Mouse (Mus musculus): ENCODE results near the gene Cd5. TPM values are rescaled to one million over a fixed set of nuclear protein-coding genes. Genes with fewer than 3 reads are reported as not detected.

Cd5 gene
- polyA plus RNA-seq, 1 experiment from 2014 or later, result 1.4 TPM

GRCm38 (mm10) chr19:10776906-10777305 lies 38.1 kb upstream of the Cd5 start:
- H3K9ac ChIP-seq (ENCODE audit: low read length), result no peak overlapping the region
- H3K4me2 ChIP-seq (ENCODE audit: low read length), result no peak overlapping the region
- H3K4me3 ChIP-seq (ENCODE audit: control insufficient read depth in 1 of 2, insufficient read depth in 1 of 2, low read depth in 1 of 2, low read length in 2 of 2), result no peak overlapping the region
- H3K9me3 ChIP-seq (ENCODE audit: control insufficient read depth, low read length), result no peaks in the 10 kb centered on the region
- 82% methylated on average over 4 of the region's 4 CpGs for WGBS
- no peaks in the 10 kb centered on the region for H3K36me3 ChIP-seq (ENCODE audit: control insufficient read depth, insufficient read depth, low read length)
- no peak for ATAC-seq (ENCODE audit: insufficient number of reproducible peaks, insufficient read depth, low FRiP score, low read depth)
- peaks cover 9 to 15% of the 10 kb centered on the region in 2 experiments for H3K4me1 ChIP-seq (ENCODE audit: control insufficient read depth in 2 of 2, insufficient read depth in 2 of 2, low read length in 2 of 2)
- no peak overlapping the region for H3K27ac ChIP-seq (replicated peaks in 1 of 2; ENCODE audit: control insufficient read depth in 1 of 2, insufficient read depth in 1 of 2, low read depth in 2 of 2, low read length in 2 of 2)
- H3K27me3 ChIP-seq (ENCODE audit: control insufficient read depth, insufficient read depth, low read length), result no peaks in the 10 kb centered on the region

GRCm38 (mm10) chr19:10774141-10774540 lies 35.3 kb upstream of the Cd5 start:
- H3K4me2 ChIP-seq (ENCODE audit: low read length), result no peak overlapping the region
- no peak overlapping the region for H3K27ac ChIP-seq (replicated peaks in 1 of 2; ENCODE audit: control insufficient read depth in 1 of 2, insufficient read depth in 1 of 2, low read depth in 2 of 2, low read length in 2 of 2)
- no peaks in the 10 kb centered on the region for H3K36me3 ChIP-seq (ENCODE audit: control insufficient read depth, insufficient read depth, low read length)
- WGBS, result 91% methylated on average over 6 of the region's 6 CpGs
- no peak overlapping the region for H3K4me3 ChIP-seq (ENCODE audit: control insufficient read depth in 1 of 2, insufficient read depth in 1 of 2, low read depth in 1 of 2, low read length in 2 of 2)
- H3K9ac ChIP-seq (ENCODE audit: low read length), result no peak overlapping the region
- no peak for ATAC-seq (ENCODE audit: insufficient number of reproducible peaks, insufficient read depth, low FRiP score, low read depth)
- peaks cover 11 to 17% of the 10 kb centered on the region in 2 experiments for H3K4me1 ChIP-seq (ENCODE audit: control insufficient read depth in 2 of 2, insufficient read depth in 2 of 2, low read length in 2 of 2)
- H3K9me3 ChIP-seq (ENCODE audit: control insufficient read depth, low read length), result no peaks in the 10 kb centered on the region
- H3K27me3 ChIP-seq (ENCODE audit: control insufficient read depth, insufficient read depth, low read length), result no peaks in the 10 kb centered on the region

- no peak overlapping the region for H3K4me3 ChIP-seq (ENCODE audit: control insufficient read depth in 1 of 2, insufficient read depth in 1 of 2, low read depth in 1 of 2, low read length in 2 of 2)
- ATAC-seq (ENCODE audit: insufficient number of reproducible peaks, insufficient read depth, low FRiP score, low read depth), result no peak
- 46% methylated on average over 7 of the region's 7 CpGs for WGBS
- no peaks in the 10 kb centered on the region for H3K36me3 ChIP-seq (ENCODE audit: control insufficient read depth, insufficient read depth, low read length)
- no peak overlapping the region for H3K9ac ChIP-seq (ENCODE audit: low read length)
- H3K9me3 ChIP-seq (ENCODE audit: control insufficient read depth, low read length), result no peaks in the 10 kb centered on the region
- H3K4me1 ChIP-seq (ENCODE audit: control insufficient read depth in 2 of 2, insufficient read depth in 2 of 2, low read length in 2 of 2), result peaks cover 19 to 24% of the 10 kb centered on the region in 2 experiments
- H3K4me2 ChIP-seq (ENCODE audit: low read length), result no peak overlapping the region
- H3K27ac ChIP-seq (replicated peaks in 1 of 2; ENCODE audit: control insufficient read depth in 1 of 2, insufficient read depth in 1 of 2, low read depth in 2 of 2, low read length in 2 of 2), result no peak overlapping the region
- no peaks in the 10 kb centered on the region for H3K27me3 ChIP-seq (ENCODE audit: control insufficient read depth, insufficient read depth, low read length)
These were observed 34.6 kb upstream of the Cd5 start for GRCm38 (mm10) chr19:10773384-10773783.

- ATAC-seq (ENCODE audit: insufficient number of reproducible peaks, insufficient read depth, low FRiP score, low read depth), result no peak
- no peak overlapping the region for H3K4me2 ChIP-seq (ENCODE audit: low read length)
- H3K36me3 ChIP-seq (ENCODE audit: control insufficient read depth, insufficient read depth, low read length), result no peaks in the 10 kb centered on the region
- H3K27ac ChIP-seq (replicated peaks in 1 of 2; ENCODE audit: control insufficient read depth in 1 of 2, insufficient read depth in 1 of 2, low read depth in 2 of 2, low read length in 2 of 2), result no peak overlapping the region
- H3K9ac ChIP-seq (ENCODE audit: low read length), result no peak overlapping the region
- 87% methylated on average over 10 of the region's 10 CpGs for WGBS
- no peak overlapping the region for H3K4me3 ChIP-seq (ENCODE audit: control insufficient read depth in 1 of 2, insufficient read depth in 1 of 2, low read depth in 1 of 2, low read length in 2 of 2)
- peaks cover 19 to 28% of the 10 kb centered on the region in 2 experiments for H3K4me1 ChIP-seq (ENCODE audit: control insufficient read depth in 2 of 2, insufficient read depth in 2 of 2, low read length in 2 of 2)
- no peaks in the 10 kb centered on the region for H3K9me3 ChIP-seq (ENCODE audit: control insufficient read depth, low read length)
- no peaks in the 10 kb centered on the region for H3K27me3 ChIP-seq (ENCODE audit: control insufficient read depth, insufficient read depth, low read length)
These were observed 34.1 kb upstream of the Cd5 start for GRCm38 (mm10) chr19:10772866-10773265.

- no peak overlapping the region for H3K9ac ChIP-seq (ENCODE audit: low read length)
- no peak overlapping the region for H3K4me2 ChIP-seq (ENCODE audit: low read length)
- peaks cover 19 to 28% of the 10 kb centered on the region in 2 experiments for H3K4me1 ChIP-seq (ENCODE audit: control insufficient read depth in 2 of 2, insufficient read depth in 2 of 2, low read length in 2 of 2)
- WGBS, result 65% methylated on average over 7 of the region's 7 CpGs
- no peak for ATAC-seq (ENCODE audit: insufficient number of reproducible peaks, insufficient read depth, low FRiP score, low read depth)
- no peaks in the 10 kb centered on the region for H3K36me3 ChIP-seq (ENCODE audit: control insufficient read depth, insufficient read depth, low read length)
- H3K9me3 ChIP-seq (ENCODE audit: control insufficient read depth, low read length), result no peaks in the 10 kb centered on the region
- H3K4me3 ChIP-seq (ENCODE audit: control insufficient read depth in 1 of 2, insufficient read depth in 1 of 2, low read depth in 1 of 2, low read length in 2 of 2), result no peak overlapping the region
- H3K27ac ChIP-seq (replicated peaks in 1 of 2; ENCODE audit: control insufficient read depth in 1 of 2, insufficient read depth in 1 of 2, low read depth in 2 of 2, low read length in 2 of 2), result no peak overlapping the region
- no peaks in the 10 kb centered on the region for H3K27me3 ChIP-seq (ENCODE audit: control insufficient read depth, insufficient read depth, low read length)
These were observed 33.2 kb upstream of the Cd5 start for GRCm38 (mm10) chr19:10771995-10772394.

- Histone ChIP-seq H3K4me3 (ENCODE audit: control insufficient read depth in 1 of 2, insufficient read depth in 1 of 2, low read depth in 1 of 2, low read length in 2 of 2) (no peak overlapping the region), H3K9me3 (ENCODE audit: control insufficient read depth, low read length) (no peaks in the 10 kb centered on the region), H3K27me3 (ENCODE audit: control insufficient read depth, insufficient read depth, low read length) (no peaks in the 10 kb centered on the region), H3K36me3 (ENCODE audit: control insufficient read depth, insufficient read depth, low read length) (no peaks in the 10 kb centered on the region), H3K9ac (ENCODE audit: low read length) (peak overlapping the region; percentile 10; the same call in 1 of the 2 replicates), H3K27ac (replicated peaks in 1 of 2; ENCODE audit: control insufficient read depth in 1 of 2, insufficient read depth in 1 of 2, low read depth in 2 of 2, low read length in 2 of 2) (peak overlapping the region; percentile 68 to 74), H3K4me1 (ENCODE audit: control insufficient read depth in 2 of 2, insufficient read depth in 2 of 2, low read length in 2 of 2) (peaks cover 19 to 28% of the 10 kb centered on the region in 2 experiments), H3K4me2 (ENCODE audit: low read length) (peak overlapping the region; percentile 33)
- WGBS, result 54% methylated on average over 12 of the region's 12 CpGs
- ATAC-seq (ENCODE audit: insufficient number of reproducible peaks, insufficient read depth, low FRiP score, low read depth), result no peak
These were observed 30.8 kb upstream of the Cd5 start for GRCm38 (mm10) chr19:10769429-10770195.

GRCm38 (mm10) chr19:10768694-10769428 lies 30.1 kb upstream of the Cd5 start:
- no peak for ATAC-seq (ENCODE audit: insufficient number of reproducible peaks, insufficient read depth, low FRiP score, low read depth)
- Histone ChIP-seq H3K4me3 (ENCODE audit: control insufficient read depth in 1 of 2, insufficient read depth in 1 of 2, low read depth in 1 of 2, low read length in 2 of 2) (no peak overlapping the region), H3K27me3 (ENCODE audit: control insufficient read depth, insufficient read depth, low read length) (no peaks in the 10 kb centered on the region), H3K4me2 (ENCODE audit: low read length) (no peak overlapping the region), H3K4me1 (ENCODE audit: control insufficient read depth in 2 of 2, insufficient read depth in 2 of 2, low read length in 2 of 2) (peaks cover 19 to 28% of the 10 kb centered on the region in 2 experiments), H3K27ac (replicated peaks in 1 of 2; ENCODE audit: control insufficient read depth in 1 of 2, insufficient read depth in 1 of 2, low read depth in 2 of 2, low read length in 2 of 2) (peak overlapping the region in 1 of 2 experiments; percentile 74; a peak in 3 of 4 replicates), H3K9ac (ENCODE audit: low read length) (no peak overlapping the region), H3K36me3 (ENCODE audit: control insufficient read depth, insufficient read depth, low read length) (no peaks in the 10 kb centered on the region), H3K9me3 (ENCODE audit: control insufficient read depth, low read length) (no peaks in the 10 kb centered on the region)
- 69% methylated on average over 6 of the region's 6 CpGs for WGBS
